Mouse (Mus musculus) heart, adult 2 months (tissue): ENCODE data around the gene BC029722. TPM values are rescaled to one million over a fixed set of nuclear protein-coding genes. Genes with fewer than 3 reads are reported as not detected.

Experiments
- DNase-seq, 2 experiments: peaks; one replicate each; pipeline ENCODE4 v3.0.0; 2021
- H3K27ac ChIP-seq: fragments of 200-600 bp; 2 replicates; pipeline ENCODE4 v1.8.1; 2022
- H3K27me3 ChIP-seq: fragments of 200-500 bp; 2 replicates; pipeline ENCODE4 v1.6.1; 2012; ENCODE audit warnings: mild to moderate bottlenecking, low read length, inconsistent platforms, mixed read lengths; ENCODE audit not compliant: control insufficient read depth, insufficient read depth
- H3K36me3 ChIP-seq: fragments of 200-500 bp; 2 replicates; pipeline ENCODE4 v1.6.1; 2012; ENCODE audit warnings: low read length, inconsistent platforms; ENCODE audit not compliant: control insufficient read depth, insufficient read depth
- H3K4me1 ChIP-seq: fragments of 200-500 bp; 2 replicates; pipeline ENCODE4 v1.6.1; 2011; ENCODE audit warnings: low read length; ENCODE audit not compliant: control insufficient read depth, insufficient read depth
- H3K4me3 ChIP-seq: fragments of 200-600 bp; 2 replicates; pipeline ENCODE4 v1.8.1; 2022
- H3K79me2 ChIP-seq: fragments of 200-500 bp; replicated peaks from 2 replicates; pipeline ENCODE4 v1.6.1; 2012; ENCODE audit warnings: mild to moderate bottlenecking, inconsistent platforms, low read length, moderate library complexity, mixed read lengths; ENCODE audit not compliant: control insufficient read depth, insufficient read depth
- H3K9ac ChIP-seq: fragments of 200-500 bp; 2 replicates; pipeline ENCODE4 v1.6.1; 2012; ENCODE audit warnings: low read depth, mild to moderate bottlenecking, control low read depth, inconsistent platforms, low read length, mixed read lengths
- CTCF ChIP-seq: fragments of 200-600 bp; IDR thresholded peaks from 2 replicates; pipeline ENCODE4 v1.8.1; 2022; ENCODE audit warnings: antibody characterized with exemption, mild to moderate bottlenecking, moderate library complexity
- EP300 ChIP-seq: fragments of 200-500 bp; IDR thresholded peaks from 2 replicates; pipeline ENCODE4 v1.6.1; 2011; ENCODE audit warnings: low read depth, low read length, control low read depth; ENCODE audit not compliant: insufficient read depth
- POLR2A ChIP-seq: fragments of 200-500 bp; IDR thresholded peaks from 2 replicates; pipeline ENCODE4 v1.6.1; 2011; ENCODE audit warnings: mild to moderate bottlenecking, low read depth, low read length, control low read depth; ENCODE audit not compliant: insufficient read depth
- WGBS: fragments of 180-500 bp; shearing (Covaris S2); methylation state at CpG from one replicate; pipeline ENCODE4 v1.1.7; 2018; 5-methylcytosine and 5-hydroxymethylcytosine counted together
- intact Hi-C: fragments of 180-260 bp; cut with DNase I; formaldehyde crosslinking; loops from one replicate; pipeline ENCODE4 v1.15.1; 2025
- polyA plus RNA-seq: library from polyadenylated mRNA; depleted of rRNA; stranded (reverse); fragments of >200 nt; gene quantifications from 2 replicates; pipeline ENCODE4 v1.2.3, GENCODE M21; 2012
- total RNA-seq, 2 experiments: library from RNA; stranded (reverse); gene quantifications; 2 replicates each; pipeline ENCODE4 v1.2.3; 2021

BC029722 gene
- total and polyA plus RNA-seq, 3 experiments = 25.4 to 43.7 (median 28.9) TPM

DNA sequence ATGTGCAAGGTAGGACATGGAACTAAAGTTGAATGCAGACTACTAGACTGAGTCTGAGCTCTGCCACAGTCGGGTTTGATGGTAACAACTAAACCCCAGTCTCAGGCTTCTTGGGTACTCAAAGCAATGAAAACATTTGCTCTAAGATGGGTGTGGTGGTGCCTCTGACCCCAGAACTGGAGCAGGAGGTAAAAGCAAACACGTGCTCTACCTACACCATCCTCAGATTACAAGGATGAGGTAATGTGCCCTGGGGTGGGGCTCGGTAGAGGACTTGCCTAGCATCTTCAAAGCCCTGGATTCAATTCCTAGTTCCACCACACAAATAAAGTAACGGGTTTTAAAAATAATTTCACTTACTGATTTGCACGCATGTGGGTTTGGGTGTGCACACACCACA lies 33.3 kb upstream of the BC029722 start:
- Histone ChIP-seq H3K4me3 (no peak overlapping the region), H3K4me1 (no peaks in the 10 kb centered on the region), H3K36me3 (no peaks in the 10 kb centered on the region), H3K9ac (no peak overlapping the region), H3K27ac (no peak overlapping the region), H3K79me2 (no peaks in the 10 kb centered on the region), H3K27me3 (no peaks in the 10 kb centered on the region)
- DNase-seq = no peak
- WGBS = 93% methylated on average over 5 of the region's 5 CpGs
- TF ChIP-seq POLR2A (no peak), EP300 (no peak), CTCF (no peak)
- intact Hi-C loops = no loop called here

DNA sequence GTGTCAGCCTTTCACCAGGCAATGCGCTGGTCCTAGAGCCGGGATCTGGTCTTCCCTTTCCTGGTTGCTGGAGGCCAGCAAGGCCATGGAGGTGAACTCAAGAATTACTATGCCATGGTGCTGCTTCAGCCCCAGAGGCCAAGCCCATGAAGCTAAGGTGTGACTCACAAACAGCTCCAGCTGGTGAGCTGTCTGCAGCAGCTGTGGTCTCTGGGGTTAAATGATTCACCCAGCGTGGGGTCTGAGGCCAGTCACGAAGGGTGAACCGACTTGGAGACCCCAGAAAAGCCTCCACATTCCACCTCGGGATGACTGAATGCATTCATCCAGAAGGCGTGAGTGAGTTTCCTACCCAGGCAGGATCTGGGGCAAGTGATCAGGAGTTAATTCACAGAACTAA lies 30.9 kb upstream of the BC029722 start:
- Histone ChIP-seq H3K4me1 (no peaks in the 10 kb centered on the region), H3K4me3 (no peak overlapping the region), H3K27me3 (no peaks in the 10 kb centered on the region), H3K36me3 (no peaks in the 10 kb centered on the region), H3K27ac (no peak overlapping the region), H3K9ac (no peak overlapping the region), H3K79me2 (no peaks in the 10 kb centered on the region)
- DNase-seq = no peak
- intact Hi-C loops = no loop called here
- 82% methylated on average over 7 of the region's 7 CpGs for WGBS
- TF ChIP-seq EP300 (no peak), POLR2A (no peak), CTCF (no peak)

DNA sequence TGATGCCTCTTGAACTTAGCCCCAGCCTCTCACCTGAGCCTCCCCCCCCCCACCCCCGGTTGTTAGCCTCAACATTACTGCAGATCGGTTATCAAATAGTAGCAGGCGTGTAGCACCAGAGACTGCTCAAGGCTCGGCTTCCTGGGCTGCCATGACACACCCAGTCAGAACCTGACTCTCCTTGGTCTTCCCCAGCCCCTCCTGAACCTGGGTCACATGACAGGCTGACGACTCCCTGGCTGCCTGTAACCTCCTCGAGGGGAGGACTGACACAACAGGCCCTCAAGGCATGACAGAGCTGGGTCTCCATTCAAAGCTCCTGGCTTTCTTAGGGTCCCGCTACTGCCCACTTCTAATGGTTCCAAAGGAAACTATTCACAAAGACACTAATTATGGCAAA lies 30.2 kb upstream of the BC029722 start:
- intact Hi-C loops = no loop called here
- WGBS = 64% methylated on average over 7 of the region's 7 CpGs
- H3K27me3 ChIP-seq = no peaks in the 10 kb centered on the region
- H3K36me3 ChIP-seq = no peaks in the 10 kb centered on the region
- TF ChIP-seq EP300 = no peak
- TF ChIP-seq POLR2A = no peak
- no peak for TF ChIP-seq CTCF
- H3K4me3 ChIP-seq = no peak overlapping the region
- H3K4me1 ChIP-seq = no peaks in the 10 kb centered on the region
- H3K79me2 ChIP-seq = no peaks in the 10 kb centered on the region
- no peak for DNase-seq
- H3K27ac ChIP-seq = no peak overlapping the region
- H3K9ac ChIP-seq = no peak overlapping the region

DNA sequence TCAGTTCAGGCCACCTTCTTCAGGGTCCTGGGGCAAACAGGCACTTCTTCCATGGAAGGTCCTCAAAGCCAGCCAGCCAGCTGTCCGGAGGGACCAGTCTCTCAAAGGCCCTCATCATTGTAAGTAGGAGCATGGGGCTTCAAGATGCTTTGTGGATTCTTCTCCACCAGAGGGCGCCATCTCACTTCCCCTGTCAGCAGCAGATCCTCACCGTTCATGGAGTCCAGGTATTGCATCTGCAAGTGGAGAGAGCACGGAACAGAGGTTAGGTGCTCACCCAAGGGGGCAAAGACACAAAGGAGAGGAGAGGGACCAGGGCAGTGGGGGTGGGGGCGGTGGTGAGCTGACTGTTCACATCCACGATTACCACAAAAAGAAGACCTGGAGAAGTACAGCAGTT lies 29.1 kb upstream of the BC029722 start:
- no peak overlapping the region for H3K27ac ChIP-seq
- no peaks in the 10 kb centered on the region for H3K27me3 ChIP-seq
- intact Hi-C loops = loop anchor here (1.0 kb wide), 1 partner anchor 98 kb away; no protein-coding TSS in a partner anchor
- DNase-seq = peak; percentile 66 to 70
- no peak overlapping the region for H3K4me3 ChIP-seq
- H3K79me2 ChIP-seq = no peaks in the 10 kb centered on the region
- no peak overlapping the region for H3K9ac ChIP-seq
- 32% methylated on average over 6 of the region's 6 CpGs for WGBS
- no peaks in the 10 kb centered on the region for H3K4me1 ChIP-seq
- no peaks in the 10 kb centered on the region for H3K36me3 ChIP-seq
- TF ChIP-seq POLR2A (no peak), CTCF (peak; percentile 81)

DNA sequence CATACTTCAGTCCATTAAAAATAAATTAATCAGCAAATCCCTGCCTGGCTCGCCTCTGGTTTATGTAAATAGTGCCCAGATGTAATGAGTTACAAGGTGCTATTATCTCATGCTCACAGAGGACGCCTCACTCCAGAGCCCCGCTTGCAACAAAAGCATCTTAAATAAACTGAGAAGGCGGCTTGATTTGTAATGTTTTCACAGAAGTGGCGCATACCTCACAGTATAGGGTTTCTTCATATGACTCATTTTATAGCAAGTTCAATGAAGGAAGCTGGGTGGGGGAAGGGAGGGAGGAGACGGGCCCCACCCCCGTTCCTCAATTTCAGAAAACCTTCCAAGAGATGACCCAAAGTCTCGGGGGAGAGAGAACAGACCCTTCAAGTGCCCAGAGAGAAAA lies 27.7 kb upstream of the BC029722 start:
- Histone ChIP-seq H3K79me2 (no peaks in the 10 kb centered on the region), H3K4me1 (no peaks in the 10 kb centered on the region), H3K27me3 (no peaks in the 10 kb centered on the region), H3K4me3 (no peak overlapping the region), H3K27ac (no peak overlapping the region), H3K9ac (no peak overlapping the region), H3K36me3 (no peaks in the 10 kb centered on the region)
- DNase-seq = no peak
- intact Hi-C loops = no loop called here
- no peak for TF ChIP-seq CTCF
- no peak for TF ChIP-seq EP300
- no peak for TF ChIP-seq POLR2A
- 84% methylated on average over 8 of the region's 8 CpGs for WGBS

DNA sequence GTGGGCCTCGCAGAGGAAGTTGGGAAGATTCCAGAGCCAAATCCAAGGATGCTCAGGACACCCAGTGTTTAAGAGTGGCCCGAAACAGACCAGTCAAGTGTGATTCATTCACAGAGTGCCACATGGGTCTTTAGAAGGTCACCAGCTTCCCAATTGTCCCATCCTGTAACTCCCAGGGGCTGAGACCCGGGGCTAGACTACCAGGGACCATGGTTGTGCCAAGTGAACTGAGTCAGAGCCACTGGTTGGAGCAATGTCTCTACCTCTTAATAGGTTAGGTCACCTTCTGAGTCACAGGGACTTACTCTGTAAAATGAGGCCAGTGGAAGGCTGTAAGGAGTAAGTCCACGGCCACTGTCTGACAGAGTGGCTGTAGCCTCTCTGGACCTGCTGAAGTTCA lies 19.7 kb upstream of the BC029722 start:
- Histone ChIP-seq H3K9ac (no peak overlapping the region), H3K4me1 (no peaks in the 10 kb centered on the region), H3K79me2 (no peaks in the 10 kb centered on the region), H3K4me3 (no peak overlapping the region), H3K27ac (no peak overlapping the region), H3K36me3 (no peaks in the 10 kb centered on the region), H3K27me3 (no peaks in the 10 kb centered on the region)
- WGBS = 75% methylated on average over 4 of the region's 4 CpGs
- DNase-seq = no peak
- intact Hi-C loops = no loop called here
- TF ChIP-seq POLR2A = no peak
- TF ChIP-seq CTCF = no peak
- TF ChIP-seq EP300 = no peak
